Mouse (Mus musculus): ENCODE results near the gene 4930583I09Rik.

4930583I09Rik gene

DNA sequence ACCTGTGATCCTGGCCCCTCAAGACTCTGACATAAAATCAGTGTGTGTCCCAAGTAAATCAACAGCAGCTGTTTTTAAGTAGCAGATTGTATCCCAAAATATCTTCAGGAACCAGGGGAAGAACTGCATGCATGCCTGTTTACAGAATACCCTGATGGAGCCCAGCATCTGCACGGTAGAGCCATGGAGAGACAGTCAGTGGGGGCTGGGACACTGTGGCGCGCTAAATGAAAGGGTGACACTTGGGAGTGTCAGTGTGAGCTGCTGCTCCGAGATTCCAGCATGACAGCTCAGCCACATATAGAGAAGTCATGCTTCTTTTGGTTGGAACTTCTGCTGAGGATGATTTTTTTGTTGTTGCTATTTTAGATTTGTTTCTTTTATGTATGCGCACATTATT lies 43.2 kb downstream of the 4930583I09Rik start:
- DNase-seq: no peak

DNA sequence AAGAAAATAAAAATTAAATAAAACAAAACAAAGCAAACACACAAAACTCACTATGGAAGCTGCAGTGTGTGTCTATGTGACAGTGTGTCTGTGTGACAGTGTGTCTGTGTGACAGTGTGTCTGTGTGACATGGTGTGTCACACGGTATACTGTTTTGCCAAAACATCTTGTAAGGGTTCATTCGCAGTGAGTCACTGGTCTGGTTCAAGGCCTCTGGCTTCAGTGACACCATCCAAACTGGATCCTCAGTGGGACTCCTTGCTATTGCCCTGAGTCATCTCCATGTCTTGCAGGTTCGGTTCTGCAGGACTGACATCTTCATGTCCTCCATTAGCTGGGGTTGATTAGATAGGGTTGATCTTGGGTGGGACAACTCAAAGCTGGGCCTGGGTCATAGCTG lies 43.8 kb downstream of the 4930583I09Rik start:
- DNase-seq: no peak

DNA sequence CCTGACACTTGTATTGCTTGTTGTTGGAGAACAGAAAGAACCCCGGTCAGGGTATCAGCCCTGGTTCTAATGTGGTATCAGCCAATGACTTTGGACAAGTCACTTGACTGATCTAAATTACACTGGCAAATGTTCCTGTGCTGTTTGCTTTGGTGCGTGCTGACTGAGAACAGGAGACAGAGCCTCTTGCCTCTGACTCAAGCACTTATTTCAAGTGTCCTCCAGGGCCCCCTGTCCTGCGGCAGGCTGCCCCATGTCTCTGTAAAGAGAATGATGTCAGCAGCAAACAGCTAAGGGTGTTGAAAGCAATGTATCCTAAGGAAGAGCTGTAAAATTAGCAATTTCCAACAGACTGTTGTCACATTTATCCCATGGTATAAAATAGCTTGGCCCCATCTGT lies 46.7 kb downstream of the 4930583I09Rik start:
- DNase-seq: no peak

DNA sequence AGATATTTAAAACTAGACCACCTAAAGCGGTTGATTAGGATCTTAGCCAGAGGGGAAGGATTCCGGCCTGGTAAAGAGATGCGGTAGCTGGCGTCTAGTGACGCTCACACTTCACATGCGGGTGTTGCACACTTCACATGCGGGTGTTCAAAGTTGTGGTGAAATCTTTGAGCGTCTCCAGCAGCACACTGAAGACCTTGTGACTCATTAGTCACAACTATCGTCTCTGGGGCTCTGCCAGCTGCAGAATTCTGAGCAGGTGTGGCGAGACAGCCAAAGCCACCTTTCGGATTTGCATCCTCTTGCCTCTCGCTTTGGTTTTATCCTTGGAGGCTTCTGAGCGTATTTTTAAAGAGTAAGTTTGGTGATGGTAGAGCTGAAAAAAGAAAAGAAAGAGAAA lies 47.6 kb downstream of the 4930583I09Rik start:
- no peak for DNase-seq

DNA sequence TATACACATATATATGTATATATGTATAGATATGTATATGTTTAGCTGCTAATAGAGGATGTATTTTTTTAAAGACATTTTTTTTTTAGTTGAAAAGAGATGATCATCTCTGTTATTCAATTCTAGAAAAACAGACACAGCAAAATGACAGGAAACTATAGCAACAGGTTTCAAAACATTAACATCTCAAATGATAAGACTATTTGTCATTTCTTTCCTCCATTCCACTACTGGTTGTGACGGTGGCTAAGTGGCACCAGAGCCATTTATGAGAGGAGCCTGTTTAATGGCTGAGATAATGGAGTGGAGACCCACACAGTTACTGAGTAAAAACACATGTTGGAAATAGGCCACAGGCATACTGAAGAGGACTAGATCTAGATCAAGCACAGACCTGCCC lies 49.9 kb downstream of the 4930583I09Rik start:
- DNase-seq: no peak

All from layer of hippocampus, adult 9-11 months (tissue).